Mouse (Mus musculus) bone marrow, adult 2 months (tissue): ENCODE results near the gene 2900026A02Rik.

Experiments used
- CTCF ChIP-seq: fragments of 200-500 bp; IDR thresholded peaks from 2 replicates; pipeline ENCODE4 v1.5.1; 2011; ENCODE audit warnings: low read length, control low read depth; ENCODE audit not compliant: control insufficient read depth, insufficient read depth
- POLR2A ChIP-seq: fragments of 200-500 bp; IDR thresholded peaks from 2 replicates; pipeline ENCODE4 v1.6.1; 2011; ENCODE audit warnings: low read depth, mild to moderate bottlenecking, control low read depth, low read length, borderline replicate concordance; ENCODE audit not compliant: control insufficient read depth

GRCm38 (mm10) chr5:113161576-113161975 is 59.5 kb downstream of the 2900026A02Rik start:
- no peak for TF ChIP-seq CTCF
- TF ChIP-seq POLR2A = no peak
